Comparison of ENCODE assay signal across 8 mouse cellular contexts in genomic region chrX:106011465-106012159, GRCm38 (mm10). TPM values are rescaled to one million over a fixed set of nuclear protein-coding genes. Genes with fewer than 3 reads are reported as not detected.
A peak's percentile ranks its signal among the peaks of the same experiment; 100 is the strongest.
DNase-seq lines count a peak whose midpoint lies in the region; ATAC-seq and TF ChIP-seq lines count a peak whose summit lies in the region.

Gene Magt1 (minus strand): TSS chrX:106011906.

- H3K4me2 ChIP-seq in heart, embryonic 14.5 days (ENCODE audit: low read length), result peak within 1 kb of the TSS; percentile 64
- H3K4me2 ChIP-seq in liver, embryonic 14.5 days (ENCODE audit: low read depth), result peak within 1 kb of the TSS; percentile 73
- H3K4me2 ChIP-seq in neural tube, embryonic 11.5 days (ENCODE audit: low read depth), result peak within 1 kb of the TSS; percentile 35
- peak within 1 kb of the TSS; percentile 49 for H3K4me2 ChIP-seq in stomach, postnatal 0 days (replicated peaks; ENCODE audit: low read depth)

- H3K9ac ChIP-seq in heart, embryonic 14.5 days (ENCODE audit: low read length), result peak within 1 kb of the TSS; percentile 80
- peak within 1 kb of the TSS; percentile 81 for H3K9ac ChIP-seq in liver, embryonic 14.5 days (replicated peaks)
- peak within 1 kb of the TSS; percentile 45 for H3K9ac ChIP-seq in neural tube, embryonic 11.5 days (ENCODE audit: low read length)
- peak within 1 kb of the TSS; percentile 63 for H3K9ac ChIP-seq in stomach, postnatal 0 days (ENCODE audit: low read length)

- no peaks in the 10 kb centered on the region for H3K27me3 ChIP-seq in heart, embryonic 14.5 days (ENCODE audit: control insufficient read depth, insufficient read depth, low read length)
- H3K27me3 ChIP-seq in liver, embryonic 14.5 days (ENCODE audit: control insufficient read depth, insufficient read depth, low read length), result no peaks in the 10 kb centered on the region
- H3K27me3 ChIP-seq in neural tube, embryonic 11.5 days (ENCODE audit: control insufficient read depth, insufficient read depth, low read length), result no peaks in the 10 kb centered on the region
- no peaks in the 10 kb centered on the region for H3K27me3 ChIP-seq in stomach, postnatal 0 days (ENCODE audit: control insufficient read depth, insufficient read depth, low read length)

- H3K4me3 ChIP-seq in heart, embryonic 14.5 days (ENCODE audit: control insufficient read depth in 1 of 2, insufficient read depth in 1 of 2, low read depth in 1 of 2, low read length in 2 of 2), result peak within 1 kb of the TSS; percentile 58 to 76
- peak within 1 kb of the TSS; percentile 77 to 83 for H3K4me3 ChIP-seq in liver, embryonic 14.5 days (ENCODE audit: insufficient read depth in 1 of 2, low read depth in 2 of 2, low read length in 2 of 2)
- H3K4me3 ChIP-seq in neural tube, embryonic 11.5 days (ENCODE audit: low read depth, low read length), result peak within 1 kb of the TSS; percentile 45
- peak within 1 kb of the TSS; percentile 55 for H3K4me3 ChIP-seq in stomach, postnatal 0 days (ENCODE audit: low read depth, low read length)

- no peak for TF ChIP-seq CTCF in liver, embryonic 14.5 days (IDR thresholded peaks at IDR 0.05; ENCODE audit: low read depth)
- no peak for TF ChIP-seq CTCF in stomach, postnatal 0 days (IDR thresholded peaks at IDR 0.05; ENCODE audit: low read depth)

- peak; percentile 84 for ATAC-seq in CD4-positive, CD25-positive, alpha-beta regulatory T cell, adult 4 months
- peak; percentile 88 for ATAC-seq in heart, embryonic 14.5 days (ENCODE audit: insufficient number of reproducible peaks, insufficient read depth, low FRiP score, low read depth)
- peak; percentile 96 for ATAC-seq in liver, embryonic 14.5 days (ENCODE audit: insufficient read depth)
- ATAC-seq in neural tube, embryonic 11.5 days (ENCODE audit: insufficient read depth, low FRiP score, low TSS enrichment), result peak; percentile 91
- ATAC-seq in stomach, postnatal 0 days (ENCODE audit: low FRiP score, low TSS enrichment), result peak; percentile 97

- TF ChIP-seq EP300 in liver, embryonic 14.5 days (IDR thresholded peaks at IDR 0.05; ENCODE audit: low read depth), result no peak
- no peak for TF ChIP-seq EP300 in stomach, postnatal 0 days (optimal IDR thresholded peaks at IDR 0.05)

- peak; percentile 77 for DNase-seq in c-Kit-negative CD71-positive TER-119-positive erythroid progenitor cells, embryonic 14.5 days (ENCODE audit: low read depth, low spot score)
- DNase-seq in fibroblast of lung, adult 2 months (ENCODE audit: low read depth), result peak; percentile 72
- peak; percentile 90 to 95 for DNase-seq in kidney, postnatal 25 days
- DNase-seq in liver, embryonic 14.5 days (ENCODE audit: low read depth in 3 of 3, low spot score in 3 of 3), result peak; percentile 82 to 86 (median 84)
- DNase-seq in neural tube, embryonic 11.5 days (ENCODE audit: low spot score), result peak; percentile 86
- peak; percentile 91 for DNase-seq in stomach, postnatal 0 days (ENCODE audit: low spot score)

- H3K27ac ChIP-seq in heart, embryonic 14.5 days (replicated peaks in 1 of 2; ENCODE audit: control insufficient read depth in 1 of 2, insufficient read depth in 1 of 2, low read depth in 2 of 2, low read length in 2 of 2), result peak within 1 kb of the TSS; percentile 91 to 92
- peak within 1 kb of the TSS; percentile 87 for H3K27ac ChIP-seq in liver, embryonic 14.5 days
- H3K27ac ChIP-seq in neural tube, embryonic 11.5 days (ENCODE audit: low read depth, low read length), result no peak within 1 kb of the TSS
- H3K27ac ChIP-seq in stomach, postnatal 0 days (replicated peaks), result peak within 1 kb of the TSS; percentile 90

- WGBS in heart, embryonic 14.5 days, result 12% methylated on average over 45 of the region's 45 CpGs
- 19% methylated on average over 45 of the region's 45 CpGs for WGBS in liver, embryonic 14.5 days (ENCODE audit: insufficient replicate concordance)
- WGBS in neural tube, embryonic 11.5 days, result 14% methylated on average over 41 of the region's 45 CpGs
- 18% methylated on average over 45 of the region's 45 CpGs for WGBS in stomach, postnatal 0 days

- no peaks in the 10 kb centered on the region for H3K9me3 ChIP-seq in heart, embryonic 14.5 days (ENCODE audit: control insufficient read depth, low read length)
- H3K9me3 ChIP-seq in liver, embryonic 14.5 days (ENCODE audit: control insufficient read depth, low read length), result no peaks in the 10 kb centered on the region
- no peaks in the 10 kb centered on the region for H3K9me3 ChIP-seq in neural tube, embryonic 11.5 days (ENCODE audit: control insufficient read depth, low read length)
- no peaks in the 10 kb centered on the region for H3K9me3 ChIP-seq in stomach, postnatal 0 days (ENCODE audit: control insufficient read depth, low read length)

- H3K4me1 ChIP-seq in heart, embryonic 14.5 days (ENCODE audit: control insufficient read depth in 2 of 2, insufficient read depth in 2 of 2, low read length in 2 of 2), result peaks cover 2 to 4% of the 10 kb centered on the region in 2 experiments; a peak in 3 of 4 replicates
- peaks cover 0 to 14% of the 10 kb centered on the region in 2 experiments; a peak in 2 of 4 replicates for H3K4me1 ChIP-seq in liver, embryonic 14.5 days (replicated peaks; ENCODE audit: control insufficient read depth in 2 of 2, insufficient read depth in 2 of 2, low read length in 1 of 2)
- H3K4me1 ChIP-seq in neural tube, embryonic 11.5 days (ENCODE audit: control insufficient read depth, insufficient read depth, low read length), result no peaks in the 10 kb centered on the region
- no peaks in the 10 kb centered on the region for H3K4me1 ChIP-seq in stomach, postnatal 0 days (replicated peaks; ENCODE audit: control insufficient read depth, insufficient read depth)

- no peaks in the 10 kb centered on the region for H3K36me3 ChIP-seq in heart, embryonic 14.5 days (ENCODE audit: control insufficient read depth, insufficient read depth, low read length)
- H3K36me3 ChIP-seq in liver, embryonic 14.5 days (replicated peaks; ENCODE audit: control insufficient read depth, insufficient read depth, low read depth), result no peaks in the 10 kb centered on the region
- no peaks in the 10 kb centered on the region for H3K36me3 ChIP-seq in neural tube, embryonic 11.5 days (ENCODE audit: control insufficient read depth, insufficient read depth, low read length)
- no peaks in the 10 kb centered on the region for H3K36me3 ChIP-seq in stomach, postnatal 0 days (ENCODE audit: control insufficient read depth, insufficient read depth, low read length)

RNA-seq across cellular contexts. Expression of gene Magt1, which starts in this region (rescaled TPM):
- 10 to 100 TPM; 25.6 to 30.8 TPM for polyA plus RNA-seq in CD4-positive, CD25-positive, alpha-beta regulatory T cell, adult 4 months (2017; shearing (Covaris generic))
- 46.5 and 47.1 TPM in 2 replicates for polyA plus RNA-seq in heart, embryonic 14.5 days (2014; fragmentation: Nextera tagmentation; extraction: Ambion mirVana)
- 6.5 and 9.2 TPM in 2 replicates for polyA plus RNA-seq in liver, embryonic 14.5 days (2012; rRNA removed)
- polyA plus RNA-seq in liver, embryonic 14.5 days (2014; fragmentation: Nextera tagmentation; extraction: Ambion mirVana), result 23.8 and 24.4 TPM in 2 replicates
- 47.5 and 47.9 TPM in 2 replicates for polyA plus RNA-seq in neural tube, embryonic 11.5 days (2014; fragmentation: Nextera tagmentation; extraction: Ambion mirVana)
- 43.7 and 45.3 TPM in 2 replicates for polyA plus RNA-seq in stomach, postnatal 0 days (2015; fragmentation: Nextera tagmentation; extraction: Ambion mirVana)
